Mouse (Mus musculus) thymus, adult 2 months (tissue): ENCODE measurements around the gene Hs3st2.

Source experiments
- CTCF ChIP-seq: fragments of 200-500 bp; IDR thresholded peaks from 2 replicates; pipeline ENCODE4 v1.5.1; 2012; ENCODE audit warnings: mild to moderate bottlenecking, control low read depth, low read length, moderate library complexity, borderline replicate concordance; ENCODE audit not compliant: control insufficient read depth, poor library complexity, insufficient read depth; ENCODE audit errors: extremely low read depth
- POLR2A ChIP-seq: fragments of 200-500 bp; IDR thresholded peaks from 2 replicates; pipeline ENCODE4 v1.6.1; 2012; ENCODE audit warnings: mild to moderate bottlenecking, low read length, control low read depth, moderate library complexity; ENCODE audit not compliant: control insufficient read depth, poor library complexity, insufficient read depth; ENCODE audit errors: extremely low read depth

DNA sequence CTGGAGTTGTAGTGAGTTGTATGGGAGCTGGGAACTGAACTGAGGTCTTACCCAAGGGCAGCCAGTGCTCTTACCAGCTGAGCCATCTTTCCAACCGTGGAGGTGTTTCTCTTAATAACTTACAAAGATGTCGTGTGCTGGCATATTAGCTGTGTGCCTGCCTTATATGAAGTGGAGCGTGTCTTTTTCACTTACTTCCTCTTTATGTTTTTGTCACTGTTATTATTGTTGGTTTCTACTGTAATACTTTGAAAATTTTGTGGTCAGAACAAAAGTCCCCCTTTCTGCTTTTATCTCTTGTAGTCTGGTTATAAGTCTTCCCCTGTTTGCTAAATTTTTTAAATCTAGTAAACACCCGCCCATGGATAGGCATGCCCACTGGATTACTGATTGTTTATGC, 88.4 kb downstream of the Hs3st2 start:
- TF ChIP-seq POLR2A (no peak), CTCF (no peak)
